Mouse (Mus musculus): ENCODE measurements around the gene Fermt3. TPM values are rescaled to one million over a fixed set of nuclear protein-coding genes. Genes with fewer than 3 reads are reported as not detected.

Fermt3 gene
- total RNA-seq, 2 experiments from 2014 or later, result 4.4 to 4.7 TPM

DNA sequence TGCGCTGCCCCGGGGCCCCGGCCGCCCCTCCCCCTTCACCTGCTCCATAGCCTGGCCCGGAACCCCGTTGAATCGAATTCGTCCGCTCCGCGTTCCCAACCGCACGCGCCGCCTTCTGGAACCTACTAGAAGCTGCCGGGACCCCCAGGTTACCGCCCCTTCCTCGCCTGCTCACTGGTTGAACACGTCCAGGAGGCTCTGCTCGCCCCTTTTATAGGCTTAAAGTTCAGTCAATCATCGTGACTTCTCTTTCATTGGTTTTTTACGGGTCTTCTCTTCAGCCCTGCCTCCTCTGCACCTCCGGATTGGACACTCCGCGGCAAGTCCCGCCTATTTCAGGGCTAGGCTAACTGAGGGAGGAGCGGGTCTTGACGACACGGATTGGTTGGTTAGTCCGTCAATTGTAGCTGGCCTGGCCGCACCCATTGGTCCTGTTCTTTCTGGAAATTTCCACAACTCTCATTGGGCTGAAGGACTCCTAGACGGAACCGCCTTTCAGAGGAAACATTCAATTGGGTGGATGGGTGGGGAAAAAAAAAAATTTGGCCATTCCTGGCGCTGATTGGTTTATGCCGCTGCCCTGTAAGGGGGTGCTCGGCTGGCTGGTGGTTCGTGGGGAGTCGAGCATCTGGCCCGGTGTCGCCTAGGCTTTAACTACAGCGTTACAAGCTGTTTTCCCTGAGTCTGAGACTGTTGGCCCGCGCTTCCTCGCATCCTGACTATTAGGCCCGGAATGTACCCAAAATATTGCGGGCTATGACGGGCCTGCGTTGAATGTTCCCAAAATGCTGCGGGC is 20.8 kb upstream of the Fermt3 start, which contains the start of gene Stip1:
TSS of gene Stip1 (minus strand) at position 127 of the 796 bp plus-strand sequence.
- intact Hi-C loops (cut with DNase I), result loop anchor here (5.0 kb wide), 1 partner anchor 43 kb away; the partner anchor contains the start of genes Nudt22 and Trpt1
- DNase-seq (ENCODE audit: low spot score), result peak; percentile 100

DNA sequence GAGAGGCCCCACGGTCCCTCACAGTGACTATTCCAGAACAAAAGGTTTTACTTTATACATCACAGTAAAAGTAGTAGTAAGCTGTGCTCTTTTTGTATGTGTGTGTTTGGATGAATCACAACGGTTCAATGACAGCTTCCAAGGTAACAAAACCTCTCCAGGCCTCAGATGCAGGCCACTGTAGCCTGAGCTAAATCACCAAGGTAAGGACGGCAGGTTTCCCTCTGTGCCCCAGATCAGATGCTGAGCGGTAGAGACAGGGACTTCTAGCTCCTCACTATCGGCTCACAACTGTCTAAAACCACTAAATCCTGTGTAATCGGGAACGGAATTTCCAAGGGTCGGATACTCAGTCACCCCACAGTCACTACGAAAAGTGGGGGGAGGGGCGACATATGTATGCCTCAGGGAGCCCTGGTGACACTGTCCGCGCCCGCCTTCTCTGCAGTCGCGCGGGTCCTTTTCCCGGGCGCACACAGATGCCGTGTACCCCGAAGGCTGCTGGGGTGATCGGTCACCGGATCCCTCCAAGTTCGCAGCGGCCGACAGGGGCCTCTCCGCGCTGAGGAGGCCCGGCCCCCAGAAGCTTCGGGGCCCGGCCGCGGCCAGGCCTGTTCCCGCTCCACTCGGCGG is 19.9 kb upstream of the Fermt3 start:
- intact Hi-C loops (cut with DNase I), result loop anchor here (5.0 kb wide), 1 partner anchor 42 kb away; the partner anchor contains the start of genes Nudt22 and Trpt1
- no peak for DNase-seq (ENCODE audit: low spot score)

DNA sequence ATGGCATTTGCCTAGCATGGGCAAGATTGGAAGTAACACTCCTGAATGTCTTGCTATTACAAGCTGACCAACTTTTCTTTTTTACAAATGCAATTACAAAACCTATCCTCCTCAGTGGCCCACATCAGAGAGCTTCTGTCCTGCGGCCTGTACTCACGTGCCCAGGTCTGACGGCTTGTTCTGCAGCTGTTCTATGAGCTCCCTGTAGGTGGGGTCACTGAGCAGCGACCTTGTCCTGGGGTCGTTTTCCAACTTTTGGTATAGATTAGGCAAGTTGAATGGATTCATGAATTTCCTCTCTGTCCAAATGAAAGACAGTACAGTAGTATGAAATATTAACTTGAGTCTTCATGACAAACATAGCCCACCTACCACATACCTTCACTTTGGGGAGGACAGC is 14.7 kb upstream of the Fermt3 start:
- intact Hi-C loops (cut with DNase I), result no loop called here
- no peak for DNase-seq (ENCODE audit: low spot score)

DNA sequence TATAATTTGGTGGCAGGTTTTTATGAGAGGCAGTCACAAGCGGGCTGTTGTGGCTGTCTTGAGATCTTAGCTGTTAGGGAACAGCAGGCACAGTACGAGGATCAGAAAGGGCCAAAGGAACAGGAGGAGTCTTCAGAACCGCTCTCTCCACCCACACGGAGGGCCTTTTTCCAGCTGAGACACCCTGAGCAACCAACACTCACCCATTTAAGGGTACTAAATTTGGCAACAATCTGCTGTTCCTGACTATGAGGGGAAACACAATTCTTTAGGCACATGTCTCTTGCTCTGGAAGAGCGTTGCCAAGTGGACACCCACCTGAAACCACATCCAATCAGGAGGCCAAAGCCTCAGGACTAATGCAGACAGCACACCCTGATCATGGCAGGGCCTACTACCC is 10.3 kb upstream of the Fermt3 start:
- no peak for DNase-seq (ENCODE audit: low spot score)
- intact Hi-C loops (cut with DNase I), result no loop called here

DNA sequence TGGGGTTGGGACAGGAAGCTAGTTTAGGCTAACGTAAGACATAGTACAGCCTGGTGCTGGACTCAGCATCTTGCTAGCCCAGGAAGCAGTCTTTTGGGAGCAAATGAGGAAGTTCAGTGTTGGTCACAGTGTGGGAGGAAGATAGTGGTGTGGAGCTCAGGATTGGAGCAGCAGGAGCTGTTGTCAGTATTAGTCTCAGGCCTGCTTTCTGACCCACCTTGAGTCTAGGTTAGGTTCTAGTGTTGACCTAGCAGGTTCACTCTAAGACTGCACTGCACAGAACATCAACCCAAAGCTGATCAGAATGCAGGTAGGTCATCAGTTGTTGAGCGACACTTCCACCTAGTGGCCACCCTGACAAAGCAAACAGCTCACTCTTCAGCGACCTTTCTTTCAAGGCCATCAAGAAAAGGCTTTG is 964 bp upstream of the Fermt3 start:
- no peak for DNase-seq (ENCODE audit: low spot score)
- intact Hi-C loops (cut with DNase I), result loop anchor here (2.0 to 5.0 kb wide), 3 partner anchors 43 to 531 kb away; partner anchors contain the start of genes Catsperz and Plcb3

DNA sequence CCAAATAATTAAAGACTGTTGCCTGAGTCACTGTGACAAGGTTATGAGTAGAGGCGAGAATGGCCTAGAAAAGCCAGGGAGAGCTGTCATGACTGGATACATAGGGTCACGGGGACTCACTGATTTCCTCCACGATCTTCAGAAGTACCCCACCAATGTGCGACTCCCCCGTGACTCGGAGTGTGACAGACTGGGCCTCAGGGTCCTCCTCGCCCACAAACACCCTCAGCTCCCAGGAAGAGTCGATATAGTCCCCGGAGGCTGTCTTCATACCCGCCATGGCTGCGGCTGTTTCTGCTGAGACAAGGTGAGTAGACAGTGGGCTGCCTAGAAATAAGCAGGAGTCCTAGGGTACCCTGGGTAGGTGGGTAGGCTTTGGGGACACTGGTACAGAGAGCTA is 723 bp downstream of the Fermt3 start:
- intact Hi-C loops (cut with DNase I), result no loop called here

DNA sequence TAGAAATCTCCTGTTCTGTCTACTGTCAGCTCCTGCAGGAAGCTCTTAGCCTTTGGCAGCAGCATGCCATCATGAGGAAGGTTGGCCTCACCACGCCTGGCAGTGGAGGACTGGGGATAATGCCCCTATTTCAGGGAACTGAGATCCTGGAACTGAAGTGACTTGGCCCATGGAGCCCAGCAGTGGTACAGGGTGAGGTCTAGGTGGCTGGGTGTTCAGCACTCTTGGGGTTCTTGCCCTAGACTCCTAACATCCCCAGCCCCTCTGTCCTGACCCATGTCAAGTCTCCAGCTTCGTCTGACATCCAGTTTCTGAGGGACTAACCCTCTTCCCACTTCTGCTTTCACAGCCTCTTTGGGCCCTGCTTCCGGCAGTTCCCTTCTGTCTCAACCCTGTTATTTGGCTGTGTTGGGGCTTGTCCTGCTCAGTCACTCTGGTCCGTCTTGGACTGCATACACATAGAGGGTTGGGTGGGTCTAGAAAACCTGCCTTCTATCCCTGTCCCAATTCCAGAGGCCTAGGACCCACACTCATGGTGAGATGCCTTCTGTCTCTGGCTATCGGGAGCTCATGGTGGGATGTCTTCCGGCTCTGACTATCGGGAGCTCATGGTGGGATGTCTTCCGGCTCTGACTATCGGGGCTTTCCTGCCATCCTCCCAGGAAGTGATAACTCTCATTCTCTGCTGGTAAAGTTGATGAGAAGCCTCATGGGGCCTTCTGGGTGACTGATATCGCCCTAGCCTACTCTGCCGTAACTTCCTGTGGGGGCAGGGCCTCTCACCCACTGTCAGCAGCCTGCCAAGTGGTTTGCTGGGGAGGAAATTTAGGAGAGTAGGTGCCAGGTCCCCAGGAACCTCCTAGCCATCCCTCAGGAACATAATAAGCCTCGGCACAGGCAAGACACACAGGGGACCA is 1.5 kb downstream of the Fermt3 start:
- DNase-seq (ENCODE audit: low spot score), result no peak
- intact Hi-C loops (cut with DNase I), result no loop called here

More for the DNA sequence above, 723 bp downstream of the Fermt3 start:
- DNase-seq (ENCODE audit: low spot score), result no peak

DNA sequence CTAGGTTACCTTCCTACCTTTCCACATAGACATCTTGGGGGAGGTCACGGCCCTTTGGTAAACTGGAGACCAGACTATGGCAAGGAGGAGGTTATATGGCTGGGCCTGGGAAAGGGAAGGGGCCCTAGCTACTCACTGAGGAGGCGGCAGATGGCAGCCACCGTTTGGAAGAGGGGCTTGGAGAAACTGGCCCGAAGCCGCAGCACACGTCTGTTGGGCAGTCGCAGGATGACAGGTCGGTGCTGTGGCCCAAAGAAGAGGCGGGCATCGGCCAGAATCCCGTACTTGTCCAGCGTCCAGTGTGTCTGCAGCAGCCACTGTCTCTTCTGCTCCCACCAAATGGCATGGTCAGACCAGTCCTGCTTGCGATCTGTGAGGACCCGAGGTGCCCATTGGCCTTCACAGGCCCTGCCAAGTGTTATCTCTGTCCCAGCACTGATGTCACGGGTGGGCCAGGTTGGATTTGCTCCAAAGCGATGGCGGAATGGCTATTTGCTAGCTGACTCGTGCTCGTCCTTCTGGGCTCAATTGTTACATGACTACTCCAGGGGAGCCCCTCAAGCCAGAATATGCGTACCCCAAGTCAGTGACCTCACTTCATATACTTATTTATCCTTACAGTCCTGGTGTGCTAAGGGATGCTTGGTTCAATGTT is 4.7 kb downstream of the Fermt3 start:
- DNase-seq (ENCODE audit: low spot score), result no peak
- intact Hi-C loops (cut with DNase I), result no loop called here

DNA sequence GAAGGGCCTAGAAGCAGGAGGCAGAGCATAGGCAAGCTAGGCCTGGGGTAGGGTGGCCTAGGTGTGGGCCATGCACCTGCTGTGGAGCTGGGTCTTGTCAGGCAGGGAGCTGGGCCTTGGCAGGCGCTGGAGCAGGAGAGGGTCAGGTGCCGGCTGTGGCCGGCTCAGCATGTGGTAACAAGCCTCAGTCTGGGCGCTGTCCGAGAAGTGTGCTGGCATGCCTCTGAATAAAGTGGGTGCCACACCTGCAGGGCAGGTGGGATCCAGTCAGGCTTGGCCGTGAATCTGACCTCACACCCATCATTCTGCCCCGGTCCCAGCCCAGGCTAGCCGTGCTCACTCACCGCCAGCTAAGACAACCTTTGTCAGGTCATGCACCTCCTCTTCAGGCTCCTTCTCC is 5.3 kb downstream of the Fermt3 start:
- DNase-seq (ENCODE audit: low spot score), result no peak
- intact Hi-C loops (cut with DNase I), result no loop called here

DNA sequence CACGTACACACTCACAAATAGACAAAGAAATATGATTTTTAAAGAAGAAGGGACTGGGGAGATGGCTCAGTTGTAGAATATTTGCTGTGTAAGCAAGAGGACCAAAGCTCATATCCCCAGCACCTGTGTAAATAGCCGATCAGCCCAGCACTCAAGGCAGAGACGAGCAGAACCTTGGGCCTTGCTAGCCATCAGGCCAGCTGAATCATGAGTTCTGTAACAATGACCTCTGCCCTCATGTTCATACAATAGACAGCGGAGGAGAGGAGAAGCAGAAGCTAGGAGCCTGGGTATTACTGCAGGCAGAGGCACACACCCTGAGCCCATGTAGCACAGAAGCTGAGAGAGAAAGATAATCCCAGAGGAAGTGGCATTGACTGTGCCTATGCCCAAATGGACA is 6.8 kb downstream of the Fermt3 start:
- no peak for DNase-seq (ENCODE audit: low spot score)
- intact Hi-C loops (cut with DNase I), result no loop called here

DNA sequence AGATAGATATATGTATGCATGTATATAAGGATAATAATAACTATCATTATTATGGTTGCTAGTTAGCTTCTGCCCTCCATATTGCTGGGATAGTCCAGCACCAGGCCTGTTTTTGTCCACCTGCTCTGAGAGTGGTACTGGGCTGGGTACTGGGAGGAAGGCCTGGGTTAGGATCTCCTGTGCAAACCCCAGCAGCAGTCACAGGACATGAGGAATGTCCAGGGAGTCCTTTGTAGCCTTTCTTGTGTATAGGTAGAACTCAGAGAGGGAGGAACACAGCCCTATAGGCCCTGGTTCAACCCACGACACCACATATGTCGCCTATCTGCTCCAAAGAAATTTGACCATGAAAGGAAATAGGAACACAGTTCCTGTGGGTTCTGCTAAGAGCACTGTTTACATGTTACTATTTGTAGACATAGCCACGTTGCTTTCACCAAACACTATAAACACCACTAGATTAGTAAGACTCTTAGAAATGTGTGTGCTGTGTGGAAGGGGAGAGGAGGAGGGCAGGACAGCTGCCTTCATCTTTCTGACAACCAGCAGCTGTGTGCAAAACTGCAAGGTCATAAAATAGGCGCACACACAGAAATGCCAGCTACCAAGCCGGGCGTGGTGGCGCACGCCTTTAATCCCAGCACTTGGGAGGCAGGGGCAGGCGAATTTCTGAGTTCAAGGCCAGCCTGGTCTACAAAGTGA is 12.2 kb downstream of the Fermt3 start:
- no peak for DNase-seq (ENCODE audit: low spot score)
- intact Hi-C loops (cut with DNase I), result no loop called here

DNA sequence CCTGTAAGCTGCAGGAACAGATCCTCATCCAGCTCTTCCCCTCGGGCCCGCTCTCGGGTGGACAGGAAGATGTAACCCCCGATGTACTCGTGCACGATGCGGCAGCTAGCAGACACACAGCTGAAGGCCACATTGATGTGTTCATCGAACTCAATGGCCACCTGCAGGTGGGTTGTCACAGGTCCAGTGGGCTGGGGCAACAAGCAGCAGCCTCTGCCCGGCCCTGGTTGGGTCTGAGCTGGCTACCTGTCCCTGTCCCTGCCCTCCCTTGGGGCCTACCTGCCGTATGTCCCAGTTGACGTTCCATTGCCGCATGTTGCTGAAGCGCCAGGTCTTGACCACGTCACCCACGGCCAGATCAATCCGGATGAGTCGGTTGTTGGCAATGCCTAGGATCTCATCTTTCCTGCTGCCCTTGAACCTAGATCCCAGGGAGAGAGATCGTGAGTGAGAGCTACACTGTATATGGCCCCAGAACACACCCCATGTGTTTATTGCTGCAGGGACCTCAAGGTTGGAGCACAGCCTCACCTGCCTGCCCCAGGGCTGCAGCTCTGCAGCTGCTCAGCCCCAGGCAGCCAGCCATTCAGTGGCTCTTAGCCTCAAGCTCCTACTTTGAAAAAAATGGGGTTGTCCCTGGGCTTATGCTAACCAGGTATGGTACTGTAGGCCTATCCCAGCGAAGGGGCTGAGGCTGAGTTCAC is 19.8 kb downstream of the Fermt3 start:
- DNase-seq (ENCODE audit: low spot score), result no peak
- intact Hi-C loops (cut with DNase I), result loop anchor here (5.0 kb wide), 1 partner anchor 38 kb away; the partner anchor contains the start of gene Stip1

DNA sequence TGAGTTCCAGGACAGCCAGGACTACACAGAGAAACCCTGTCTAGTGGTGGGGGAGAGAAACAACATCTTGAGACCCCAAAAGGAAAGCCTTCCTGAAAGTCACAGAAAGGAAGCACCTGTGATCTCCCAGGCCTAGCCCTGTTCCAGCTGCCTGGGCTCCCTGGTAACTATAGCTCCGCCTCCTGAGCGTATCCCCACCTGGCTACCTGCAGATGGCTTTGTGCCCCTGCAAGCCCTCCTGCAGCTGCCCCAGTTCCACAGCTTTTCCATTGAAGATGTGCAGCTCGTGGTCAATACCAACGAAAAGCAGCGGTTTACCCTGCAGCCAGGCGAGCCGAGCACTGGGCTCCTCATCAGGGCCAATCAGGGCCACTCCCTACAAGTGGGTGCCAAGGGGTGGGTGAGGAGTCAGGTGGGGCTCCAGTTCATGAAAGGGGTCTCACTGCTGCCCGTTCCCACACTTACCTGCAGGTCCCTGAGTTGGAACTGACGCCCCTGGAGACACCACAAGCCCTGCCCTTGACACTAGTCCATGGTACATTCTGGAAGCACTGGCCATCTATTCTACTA is 21.5 kb downstream of the Fermt3 start:
- intact Hi-C loops (cut with DNase I), result loop anchor here (5.0 kb wide), 1 partner anchor 39 kb away; the partner anchor contains the start of gene Stip1
- DNase-seq (ENCODE audit: low spot score), result no peak

DNA sequence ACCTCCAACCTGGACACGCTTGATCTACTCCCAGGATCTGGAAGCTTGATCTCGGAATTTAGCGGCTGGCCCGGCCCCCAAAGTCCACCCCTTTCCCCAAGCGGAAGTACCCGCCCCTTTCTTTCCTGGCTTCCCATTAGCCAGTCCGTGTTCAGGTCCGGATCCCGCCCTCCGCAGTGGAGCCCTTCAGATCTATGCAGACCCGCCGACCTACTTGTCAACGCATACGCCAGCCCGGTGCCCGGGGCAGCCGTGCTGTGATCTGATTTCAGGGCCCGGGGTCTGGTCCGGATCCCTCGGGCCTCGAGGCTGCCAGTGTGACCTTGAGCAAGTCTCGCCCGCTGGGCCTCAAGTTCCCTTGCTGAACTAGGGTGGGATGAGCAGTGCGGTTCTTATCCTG is 23.3 kb downstream of the Fermt3 start, which contains the start of the genes Nudt22 and Trpt1:
TSS of gene Nudt22 (minus strand) at position 112 of the 400 bp plus-strand sequence.
TSS of gene Trpt1 (plus strand) at position 126 of the 400 bp plus-strand sequence.
- DNase-seq (ENCODE audit: low spot score), result peak; percentile 79
- intact Hi-C loops (cut with DNase I), result loop anchor here (5.0 kb wide), 1 partner anchor 41 kb away; the partner anchor contains the start of gene Stip1

DNA sequence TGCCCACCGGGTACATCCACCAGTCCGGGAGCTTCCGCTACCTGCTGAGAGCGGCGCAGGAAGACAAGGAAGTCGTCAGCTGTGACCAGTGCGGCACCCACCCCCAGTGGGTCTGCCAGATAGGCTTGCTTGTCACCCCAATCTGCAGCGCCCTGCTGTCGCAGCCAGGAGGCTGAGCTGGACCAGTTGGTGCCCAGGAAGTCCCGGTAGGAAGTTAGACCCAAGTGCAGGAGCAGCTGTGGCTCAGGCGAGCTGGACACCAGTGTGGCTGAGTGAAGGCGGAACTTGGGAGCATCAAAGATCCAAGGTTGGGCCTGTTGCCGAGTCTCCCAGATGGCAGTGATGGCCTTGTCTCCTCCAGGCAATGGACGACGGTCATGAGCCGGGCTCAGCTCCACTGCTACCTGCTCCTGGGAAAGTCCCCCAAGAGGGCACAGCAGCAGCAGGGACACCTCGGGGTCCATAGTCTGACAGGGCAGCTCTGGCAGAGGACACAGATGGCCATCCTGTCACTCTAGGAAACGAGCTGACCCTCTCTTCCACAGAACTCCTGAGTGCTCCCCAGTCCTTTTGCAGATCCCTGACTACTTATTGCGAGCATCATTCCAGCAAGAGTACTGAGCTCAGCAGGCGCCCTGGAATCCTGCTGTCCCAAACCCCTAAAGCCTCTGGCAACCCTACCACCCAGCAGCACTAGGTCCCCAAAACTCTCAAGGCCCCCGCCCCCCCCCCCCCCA is 23.8 kb downstream of the Fermt3 start:
- DNase-seq (ENCODE audit: low spot score), result no peak
- intact Hi-C loops (cut with DNase I), result loop anchor here (5.0 kb wide), 1 partner anchor 42 kb away; the partner anchor contains the start of gene Stip1

DNA sequence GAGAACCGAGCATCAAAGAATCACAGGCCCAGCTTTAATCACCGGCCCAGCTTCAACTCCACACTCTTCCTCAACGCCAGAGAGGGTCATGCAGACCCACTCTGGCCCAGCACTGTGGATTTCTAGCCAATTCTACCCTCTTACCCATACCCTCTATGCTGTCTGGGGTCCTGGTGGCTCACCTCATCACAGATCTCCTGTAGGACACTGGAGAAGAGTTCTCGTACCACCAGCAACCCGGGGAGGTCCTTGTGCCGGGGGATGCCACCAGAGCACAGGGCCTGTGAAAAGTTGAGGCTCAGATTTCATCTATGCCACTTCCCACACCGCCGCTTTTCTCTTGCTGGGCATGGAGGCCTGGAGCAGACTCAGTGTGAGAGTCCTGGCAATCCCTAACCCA is 24.8 kb downstream of the Fermt3 start:
- no peak for DNase-seq (ENCODE audit: low spot score)
- intact Hi-C loops (cut with DNase I), result no loop called here

DNA sequence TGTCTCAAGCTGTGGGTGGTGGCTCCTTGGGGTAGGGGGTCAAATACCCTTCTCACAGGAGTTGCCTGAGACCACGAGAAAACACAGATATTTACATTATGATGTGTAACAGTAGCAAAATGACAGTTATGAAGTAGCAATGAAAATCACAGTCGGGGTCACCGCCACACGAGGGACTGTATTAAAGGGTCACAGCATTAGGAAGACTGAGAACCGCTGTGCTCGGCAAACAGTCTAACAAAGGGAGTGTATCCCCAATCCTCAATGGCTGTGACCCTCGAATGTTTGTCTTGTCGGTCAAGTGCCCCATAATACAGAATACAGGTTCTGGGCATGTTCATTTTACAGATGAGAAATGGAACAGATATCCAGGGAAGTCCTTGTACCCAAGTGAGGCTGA is 25.3 kb downstream of the Fermt3 start:
- DNase-seq (ENCODE audit: low spot score), result no peak
- intact Hi-C loops (cut with DNase I), result no loop called here
